Mouse (Mus musculus) liver, embryonic 14.5 days (tissue): ENCODE data around the gene Pacrg.

Experiments
- CTCF ChIP-seq: IDR thresholded peaks from 2 replicates; pipeline ENCODE4 v1.5.1; 2016; ENCODE audit warnings: antibody characterized with exemption, low read depth, control low read depth
- EP300 ChIP-seq: IDR thresholded peaks from 2 replicates; pipeline ENCODE4 v1.6.1; 2016; ENCODE audit warnings: antibody characterized with exemption, low read depth

- no peak for TF ChIP-seq CTCF
- no peak for TF ChIP-seq EP300
Observed at GRCm38 (mm10) chr17:10473826-10474384, 366.2 kb downstream of the Pacrg start.
